Mouse (Mus musculus) T-cell, adult 2 months (primary cell): Measurements from ENCODE around the gene Larp1b.

Experiments used
- DNase-seq: peaks from one replicate; pipeline ENCODE4 v3.0.0; 2022; ENCODE audit warnings: low spot score

Larp1b gene

GRCm38 (mm10) chr3:41021980-41022379 lies 72.4 kb downstream of the Larp1b start:
- no peak for DNase-seq

- DNase-seq = no peak
Measured at GRCm38 (mm10) chr3:41030705-41031104, 81.1 kb downstream of the Larp1b start.

- no peak for DNase-seq
Measured at GRCm38 (mm10) chr3:41031286-41032210, 81.9 kb downstream of the Larp1b start.

- DNase-seq = no peak
Measured at GRCm38 (mm10) chr3:41038297-41038916, 88.8 kb downstream of the Larp1b start.

- no peak for DNase-seq
Measured at GRCm38 (mm10) chr3:41041241-41041640, 91.6 kb downstream of the Larp1b start.

- peak; percentile 19 for DNase-seq
Measured at GRCm38 (mm10) chr3:41042195-41042938, 92.7 kb downstream of the Larp1b start.

GRCm38 (mm10) chr3:41043756-41044354 lies 94.2 kb downstream of the Larp1b start:
- DNase-seq = no peak

- no peak for DNase-seq
Measured at GRCm38 (mm10) chr3:41047838-41048237, 98.2 kb downstream of the Larp1b start.

GRCm38 (mm10) chr3:41053334-41053733 lies 103.7 kb downstream of the Larp1b start:
- DNase-seq = no peak

GRCm38 (mm10) chr3:41058395-41058794 lies 108.8 kb downstream of the Larp1b start:
- DNase-seq = no peak

- DNase-seq = no peak
Measured at GRCm38 (mm10) chr3:41059249-41059648, 109.6 kb downstream of the Larp1b start.

- no peak for DNase-seq
Measured at GRCm38 (mm10) chr3:41061831-41062565, 112.4 kb downstream of the Larp1b start.

GRCm38 (mm10) chr3:41062758-41063157 lies 113.1 kb downstream of the Larp1b start:
- DNase-seq = no peak

GRCm38 (mm10) chr3:41065320-41065719 lies 115.7 kb downstream of the Larp1b start:
- no peak for DNase-seq

GRCm38 (mm10) chr3:41070519-41070918 lies 120.9 kb downstream of the Larp1b start:
- no peak for DNase-seq

GRCm38 (mm10) chr3:41075376-41075775 lies 125.7 kb downstream of the Larp1b start:
- DNase-seq = no peak

- DNase-seq = no peak
Measured at GRCm38 (mm10) chr3:41078673-41079072, 129.0 kb downstream of the Larp1b start.

GRCm38 (mm10) chr3:41080724-41081123 lies 131.1 kb downstream of the Larp1b start:
- DNase-seq = peak; percentile 22

- no peak for DNase-seq
Measured at GRCm38 (mm10) chr3:41081474-41082301, 132.1 kb downstream of the Larp1b start.

- DNase-seq = no peak
Measured at GRCm38 (mm10) chr3:41082520-41082884, 132.9 kb downstream of the Larp1b start.
